Mouse (Mus musculus) ES-Bruce4 (cell line): ENCODE results near the gene Rps6kl1.

ENCODE experiments used
- CTCF ChIP-seq: IDR thresholded peaks from one replicate; pipeline ENCODE4 v1.8.1; 2011; ENCODE audit warnings: low read depth, low read length
- POLR2A ChIP-seq: IDR thresholded peaks from one replicate; pipeline ENCODE4 v1.8.1; 2011; ENCODE audit warnings: low read length; ENCODE audit not compliant: insufficient read depth

DNA sequence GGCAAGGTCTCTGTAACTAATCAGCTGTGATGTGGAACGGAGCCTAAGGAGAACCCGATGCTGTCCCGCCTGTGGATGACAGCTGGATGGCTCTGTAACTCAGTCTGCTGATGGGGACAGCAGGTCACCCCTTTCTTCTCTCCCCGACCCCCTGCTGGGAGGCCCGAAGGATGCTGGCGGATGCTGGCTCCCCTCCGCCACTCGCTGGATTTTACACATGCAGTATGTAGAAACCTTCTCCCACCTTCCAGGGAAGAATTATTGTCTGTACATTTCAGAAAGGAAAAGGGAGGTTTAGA, 31.2 kb upstream of the Rps6kl1 start:
- TF ChIP-seq CTCF = no peak
- no peak for TF ChIP-seq POLR2A
